Mouse (Mus musculus): ENCODE measurements around the gene Gprc5d.
A peak's percentile ranks its signal among the peaks of the same experiment; 100 is the strongest.

Gene Gprc5d

DNA sequence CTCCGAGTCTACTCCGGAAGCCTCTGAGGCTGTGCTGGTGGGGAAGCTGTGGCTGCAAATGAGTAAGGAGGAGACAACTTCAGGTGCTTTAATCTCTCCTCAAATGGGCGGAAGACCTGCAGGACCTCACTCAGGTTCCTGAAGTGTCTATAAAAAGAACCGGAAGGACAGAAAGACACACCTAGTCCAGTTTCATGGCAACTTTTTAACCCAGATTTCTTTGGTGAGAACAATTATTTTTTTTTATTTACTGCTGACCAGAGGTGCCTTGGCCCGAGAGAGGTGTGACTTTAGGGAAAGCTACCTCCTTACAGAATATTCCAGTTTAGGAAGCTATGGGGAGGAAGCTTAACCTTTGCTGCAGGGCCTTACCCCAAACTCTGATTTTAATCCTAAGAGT is at the start of gene Gprc5d:
Gprc5d (minus strand) TSS at position 101 of the 400 bp plus-strand sequence.
- DNase-seq (ENCODE audit: low read depth, low spot score), result no peak

DNA sequence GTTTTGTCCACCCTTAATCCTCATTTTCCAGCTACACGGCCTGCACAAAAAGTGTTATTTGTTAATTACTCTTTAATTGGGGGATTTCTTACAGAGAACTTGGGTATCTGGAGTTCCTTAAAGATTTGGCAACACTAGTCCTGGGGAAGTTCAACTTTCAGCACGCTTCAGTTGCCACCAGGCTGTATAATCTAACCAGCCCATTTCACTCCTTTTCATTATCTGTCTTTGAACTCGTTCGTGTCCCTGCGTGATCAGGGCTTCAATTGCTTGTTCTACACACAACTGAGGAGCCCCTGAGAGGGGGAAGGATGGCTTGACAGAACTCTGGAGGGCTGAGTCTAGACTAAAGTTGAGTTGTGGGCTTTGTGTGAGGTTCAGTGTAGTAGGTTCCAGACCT is 48.6 kb upstream of the Gprc5d start:
- no peak for DNase-seq (ENCODE audit: low read depth, low spot score)

DNA sequence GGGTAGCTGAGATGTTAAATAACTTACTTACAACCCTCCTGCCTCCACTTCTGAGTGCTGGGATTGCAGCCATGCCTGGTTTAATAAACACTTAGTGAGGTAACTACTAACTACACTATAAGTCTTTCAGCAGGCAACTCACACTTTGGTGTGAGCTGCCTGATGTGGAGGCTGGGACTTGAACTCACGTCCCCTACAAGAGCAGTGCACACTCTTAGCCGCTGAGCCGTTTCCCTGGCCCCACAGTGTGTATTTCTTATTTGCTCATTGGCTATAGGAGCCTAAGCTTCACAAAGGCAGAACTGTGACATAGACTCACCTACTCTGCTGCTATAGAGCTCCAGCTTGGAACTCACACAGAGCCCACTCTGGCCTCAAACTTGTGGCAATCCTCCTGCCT is 48.2 kb upstream of the Gprc5d start:
- no peak for DNase-seq (ENCODE audit: low read depth, low spot score)

DNA sequence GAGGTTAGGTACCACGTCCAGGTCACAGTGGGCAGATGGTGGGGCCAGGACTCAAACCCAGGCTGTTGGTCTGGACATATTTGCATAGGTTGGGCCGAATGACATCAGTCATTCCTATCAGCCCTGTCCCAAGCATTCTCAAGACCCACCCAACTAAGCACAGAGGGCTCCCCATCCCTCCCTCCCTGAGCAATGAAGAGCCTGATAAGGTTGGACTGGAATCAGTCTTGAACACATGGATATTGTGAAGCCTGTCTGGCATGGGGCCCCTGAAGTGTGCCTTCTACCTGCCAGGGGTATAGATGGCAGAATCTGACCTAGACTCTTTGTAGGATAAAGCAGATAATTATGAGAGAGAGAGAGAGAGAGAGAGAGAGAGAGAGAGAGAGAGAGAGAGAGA is 47.6 kb upstream of the Gprc5d start:
- no peak for DNase-seq (ENCODE audit: low read depth, low spot score)

DNA sequence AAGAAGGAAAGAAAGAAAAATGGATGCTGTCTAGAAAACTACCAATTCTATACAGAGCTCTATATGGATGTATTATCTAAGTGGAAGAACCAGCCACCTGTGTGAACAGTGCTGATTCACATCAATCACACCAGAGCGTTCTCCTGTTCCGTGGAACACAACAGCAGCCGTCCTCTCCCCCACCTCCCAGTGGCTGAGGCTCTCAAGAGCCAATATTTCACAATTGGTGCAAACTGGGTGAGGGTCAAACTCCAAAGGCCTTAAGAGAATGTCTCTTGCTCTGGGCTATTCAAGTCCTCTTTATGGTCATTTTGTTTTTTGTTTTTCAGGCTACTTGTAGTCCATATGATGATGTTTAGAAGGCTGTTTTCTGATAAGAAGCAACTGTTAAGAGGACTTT is 47.1 kb upstream of the Gprc5d start:
- DNase-seq (ENCODE audit: low read depth, low spot score), result no peak

DNA sequence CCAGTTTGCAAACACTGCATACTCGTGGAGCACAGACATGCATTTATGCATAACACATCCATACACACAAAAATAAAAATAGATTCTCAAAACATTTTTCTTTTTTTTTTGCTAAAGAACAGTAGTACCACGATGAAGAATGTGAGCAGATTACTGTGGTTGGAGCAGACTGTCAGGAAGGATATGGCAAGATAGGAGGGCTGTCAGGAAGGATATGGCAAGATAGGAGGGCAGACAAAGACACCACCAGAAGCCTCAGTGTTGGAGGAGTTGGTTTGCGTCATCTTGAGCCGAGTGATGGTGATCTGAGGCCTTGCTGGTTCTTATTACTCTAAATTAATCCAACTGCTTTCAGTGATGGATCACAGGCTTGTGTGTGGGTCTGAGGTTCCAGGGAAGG is 44.8 kb upstream of the Gprc5d start:
- no peak for DNase-seq (ENCODE audit: low read depth, low spot score)

DNA sequence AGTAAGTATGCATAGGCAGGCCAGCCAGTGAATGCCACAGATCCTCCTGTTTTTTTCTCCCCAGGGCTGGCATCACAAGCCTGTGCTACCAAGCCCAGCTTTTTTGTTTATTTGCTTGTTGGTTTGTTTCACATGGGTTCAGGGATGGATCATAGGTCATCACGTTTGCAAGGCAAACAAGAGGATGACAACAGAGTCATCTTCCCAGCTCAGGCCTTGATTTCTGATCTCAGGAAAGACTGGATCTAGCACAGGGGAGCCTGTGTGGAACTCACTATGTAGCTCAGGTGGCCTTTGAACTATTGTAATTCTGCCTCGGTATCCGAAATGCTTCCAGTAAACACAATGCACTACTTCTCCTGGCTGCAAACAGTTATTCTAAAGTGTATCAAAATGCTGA is 44.2 kb upstream of the Gprc5d start:
- no peak for DNase-seq (ENCODE audit: low read depth, low spot score)

DNA sequence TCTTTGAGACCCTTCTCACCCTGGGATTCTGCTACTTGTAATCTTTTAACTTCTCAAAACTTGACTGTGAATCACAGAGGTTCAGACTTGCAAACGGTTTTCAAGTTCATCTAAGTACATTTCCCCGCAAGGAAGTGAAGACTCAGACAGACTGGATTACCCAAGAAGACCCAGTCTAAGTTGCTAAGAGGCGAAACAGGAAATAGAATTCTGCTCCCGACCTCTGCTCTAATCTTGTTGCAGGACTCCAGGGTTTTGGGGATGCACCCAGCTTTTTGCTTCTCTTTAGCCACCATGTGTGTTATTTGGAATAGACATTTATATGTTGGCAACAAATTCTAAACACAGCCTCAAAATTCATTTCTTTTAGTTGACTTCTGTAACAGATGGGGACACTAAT is 43.3 kb upstream of the Gprc5d start:
- DNase-seq (ENCODE audit: low read depth, low spot score), result no peak

DNA sequence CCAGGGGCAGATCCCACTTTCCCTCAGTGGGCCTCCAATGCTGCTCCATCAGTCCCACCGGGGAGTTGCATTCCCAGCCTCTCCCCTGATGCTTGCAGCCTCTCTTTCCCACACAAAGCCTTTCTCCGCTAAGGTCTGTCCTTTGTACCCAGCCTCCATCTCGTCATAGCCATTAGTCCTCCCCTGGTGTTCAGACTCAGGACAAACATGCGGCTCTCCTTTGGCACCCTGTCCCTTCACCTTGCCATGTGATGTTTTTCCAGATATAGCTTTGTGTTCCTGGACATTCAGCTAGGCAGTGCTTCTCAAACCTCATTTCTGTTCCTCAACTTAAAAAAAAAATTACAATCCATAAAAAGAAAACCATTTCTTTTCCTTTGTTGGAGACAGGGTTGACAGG is 40.4 kb upstream of the Gprc5d start:
- DNase-seq (ENCODE audit: low read depth, low spot score), result no peak

DNA sequence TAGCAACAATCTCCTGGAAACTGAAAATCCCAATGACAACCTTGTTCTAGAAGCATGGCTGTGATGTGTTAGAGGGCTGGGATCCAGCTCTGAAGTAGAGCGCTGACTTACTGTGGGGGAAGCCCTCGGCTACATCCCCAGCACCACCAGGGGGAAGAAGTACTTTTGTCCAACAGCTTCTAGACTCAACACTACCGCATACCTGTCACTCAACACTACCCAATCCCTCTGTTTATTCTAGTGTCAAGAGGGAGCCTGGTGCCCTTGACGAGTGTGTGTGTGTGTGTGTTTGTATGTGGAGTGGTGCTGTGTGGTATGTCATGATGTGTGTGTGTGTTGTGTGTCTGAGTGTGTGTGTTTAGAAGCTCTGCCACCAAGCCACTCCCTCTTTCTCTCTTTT is 39.4 kb upstream of the Gprc5d start:
- no peak for DNase-seq (ENCODE audit: low read depth, low spot score)

DNA sequence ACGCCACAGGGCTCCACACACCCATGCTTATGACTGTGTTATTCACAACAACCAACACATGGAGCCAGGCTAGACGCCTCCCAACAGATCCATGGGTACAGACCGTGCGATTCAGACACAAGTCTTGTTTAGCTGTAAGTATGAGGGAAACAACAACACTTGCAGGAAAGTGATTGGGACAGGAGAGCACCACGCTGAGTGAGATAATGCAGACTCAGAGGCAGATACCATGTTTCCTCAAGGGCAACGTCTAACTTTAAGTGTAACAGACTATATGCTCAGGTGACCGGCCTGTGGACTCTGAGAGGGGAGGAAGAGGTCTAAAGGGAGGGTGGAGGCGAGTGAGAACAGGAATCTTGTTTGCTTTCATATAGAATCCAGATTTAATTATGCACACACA is 38.5 kb upstream of the Gprc5d start:
- DNase-seq (ENCODE audit: low read depth, low spot score), result no peak

DNA sequence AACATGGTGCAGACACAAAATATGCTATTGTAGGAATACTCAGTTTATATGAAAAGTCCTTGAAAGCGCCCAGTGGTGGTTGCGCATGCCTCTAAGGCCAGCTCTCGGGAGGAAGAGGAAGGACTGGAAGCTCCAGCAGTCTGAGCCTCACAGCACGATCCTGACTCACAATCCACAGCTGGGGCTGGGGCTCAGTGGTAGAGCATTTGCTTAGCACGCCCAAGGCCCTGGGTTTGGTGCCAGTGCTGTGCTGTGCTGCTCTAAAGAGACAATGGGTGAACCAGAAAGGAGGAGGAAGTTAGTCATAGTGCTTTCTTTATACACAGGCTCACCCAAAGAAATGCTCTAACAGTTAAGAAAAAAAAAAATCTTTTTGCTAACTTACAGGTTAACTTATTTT is 35.6 kb upstream of the Gprc5d start:
- no peak for DNase-seq (ENCODE audit: low read depth, low spot score)

DNA sequence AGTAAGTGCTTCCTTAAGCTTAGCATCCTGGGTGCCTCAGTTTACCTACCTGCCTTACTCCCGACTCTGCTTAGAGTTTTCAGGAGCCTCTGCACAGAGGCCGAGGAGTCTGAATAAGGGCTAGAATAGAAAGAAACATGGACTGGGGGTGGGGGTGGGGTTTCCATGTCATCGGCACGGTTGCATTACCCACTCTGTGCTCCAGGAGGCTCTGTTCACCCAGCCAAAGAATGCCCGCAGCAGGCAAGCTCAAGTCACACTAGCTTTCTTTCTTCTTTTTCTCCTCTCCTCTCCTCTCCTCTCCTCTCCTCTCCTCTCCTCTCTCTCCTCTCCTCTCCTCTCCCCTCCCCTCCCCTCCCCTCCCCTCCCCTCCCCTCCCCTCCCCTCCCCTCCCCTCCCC is 32.2 kb upstream of the Gprc5d start:
- DNase-seq (ENCODE audit: low read depth, low spot score), result peak; percentile 55

DNA sequence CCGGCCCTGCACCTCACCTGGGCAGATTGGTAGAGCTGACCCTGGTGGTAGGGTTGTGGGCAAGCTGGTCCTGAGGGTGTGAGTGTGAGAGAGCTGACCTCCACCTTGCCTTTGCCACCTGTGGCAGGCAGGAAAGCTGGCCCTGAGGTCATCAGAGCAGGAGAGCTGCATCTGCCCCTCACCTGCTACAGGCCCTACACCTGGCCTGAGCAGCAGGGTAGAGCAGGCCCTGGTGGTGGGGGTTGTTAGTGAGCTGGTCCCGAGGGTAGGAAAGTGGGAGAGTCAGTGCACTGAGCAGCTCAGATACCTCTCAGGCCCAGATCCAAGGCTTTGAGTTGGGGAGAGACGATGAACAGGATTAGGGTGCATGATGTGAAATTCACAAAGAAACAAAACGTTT is 31.6 kb upstream of the Gprc5d start:
- DNase-seq (ENCODE audit: low read depth, low spot score), result no peak

DNA sequence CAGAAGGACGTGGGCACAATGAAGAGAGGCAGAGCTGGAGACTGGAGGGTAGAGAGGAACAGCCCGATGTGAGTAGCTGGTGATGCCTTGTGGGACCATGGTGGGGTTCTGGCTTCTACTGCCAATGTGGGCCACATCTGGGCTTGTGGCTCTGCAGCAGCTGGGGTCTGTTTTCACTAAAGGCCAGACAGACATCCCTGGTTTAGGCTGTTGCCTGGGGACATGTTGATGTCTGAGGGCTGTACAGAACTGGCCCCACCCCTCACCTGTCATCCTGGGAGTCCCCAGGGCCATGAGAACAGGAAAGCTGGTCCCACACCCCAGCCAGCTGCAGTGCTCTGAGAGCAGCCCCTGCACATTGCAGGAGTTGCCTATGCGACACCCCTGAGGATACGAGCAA is 31.1 kb upstream of the Gprc5d start:
- no peak for DNase-seq (ENCODE audit: low read depth, low spot score)

DNA sequence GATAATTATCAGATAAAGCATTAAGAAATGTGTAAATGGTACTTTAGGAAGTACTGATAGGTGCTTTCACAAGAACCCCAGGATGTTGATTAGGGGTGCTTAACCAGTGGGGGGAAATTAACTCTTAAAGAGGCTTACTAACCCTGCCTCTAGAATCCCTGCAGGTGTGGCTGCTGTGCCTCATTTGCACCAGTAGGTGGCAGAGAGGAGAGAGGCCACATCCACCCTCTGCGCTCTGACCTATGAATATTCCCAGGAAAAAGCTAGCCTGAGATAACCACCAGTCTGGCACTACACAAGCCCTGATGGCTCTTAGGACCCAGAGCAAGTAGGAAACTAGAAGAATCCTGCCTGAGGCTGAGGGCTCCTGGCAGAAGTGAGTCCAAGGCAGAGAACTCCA is 30.4 kb upstream of the Gprc5d start:
- peak; percentile 39 for DNase-seq (ENCODE audit: low read depth, low spot score)

DNA sequence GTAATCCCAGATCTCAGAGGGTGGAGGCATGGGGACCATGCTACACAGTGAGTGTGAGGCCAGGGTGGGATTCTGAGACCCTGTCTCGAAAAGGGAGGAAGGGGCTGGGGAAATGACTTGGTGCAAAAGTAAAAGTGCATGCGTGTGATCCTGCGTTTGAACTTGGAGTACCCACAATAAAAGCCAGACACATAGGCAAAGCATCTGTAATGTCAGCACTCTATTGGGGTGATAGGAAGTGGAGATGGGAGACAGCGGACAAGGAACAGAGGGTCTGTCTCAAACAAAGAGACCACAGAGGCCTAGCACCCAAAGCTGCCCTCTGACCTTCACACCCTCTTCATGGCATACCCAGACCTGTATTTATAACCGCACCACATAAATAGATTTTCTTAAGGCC is 27.9 kb upstream of the Gprc5d start:
- DNase-seq (ENCODE audit: low read depth, low spot score), result no peak

DNA sequence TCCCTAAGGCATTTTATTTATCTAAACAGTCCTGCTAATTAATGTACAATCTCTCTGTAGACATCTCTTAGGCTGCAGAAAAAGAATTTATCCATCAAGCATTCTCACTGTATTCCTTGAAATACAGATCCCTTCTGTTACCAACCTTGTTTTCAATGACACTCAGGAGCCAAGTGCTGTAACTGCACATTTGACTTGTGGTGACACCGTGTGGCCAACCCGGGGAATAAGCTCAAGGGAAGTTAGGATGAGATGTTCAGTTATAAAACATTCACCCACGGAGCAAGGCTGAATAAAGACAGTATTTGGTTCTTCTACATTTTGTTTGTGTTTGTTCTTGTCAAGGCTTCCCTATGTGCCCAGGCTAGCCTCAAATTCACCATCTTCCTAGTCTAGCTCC is 26.4 kb upstream of the Gprc5d start:
- peak; percentile 53 for DNase-seq (ENCODE audit: low read depth, low spot score)

DNA sequence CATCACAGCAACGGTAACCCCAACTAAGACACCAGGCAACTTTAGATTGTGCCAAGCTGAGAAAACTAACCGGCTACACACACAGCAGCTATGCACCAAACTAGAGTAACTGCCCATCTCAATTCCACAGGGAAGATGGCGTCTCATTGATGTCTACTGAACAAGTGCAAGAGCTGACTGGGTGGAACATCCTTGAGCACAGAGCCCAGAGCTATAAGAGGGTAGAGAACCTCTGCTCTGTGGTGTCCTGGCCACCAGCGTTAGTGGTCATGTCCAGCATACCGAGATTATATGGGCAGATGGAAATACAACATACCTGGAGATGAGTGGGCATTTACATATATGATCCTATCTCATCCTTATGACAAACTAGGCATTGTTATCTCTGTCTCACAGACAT is 25.1 kb upstream of the Gprc5d start:
- no peak for DNase-seq (ENCODE audit: low read depth, low spot score)

DNA sequence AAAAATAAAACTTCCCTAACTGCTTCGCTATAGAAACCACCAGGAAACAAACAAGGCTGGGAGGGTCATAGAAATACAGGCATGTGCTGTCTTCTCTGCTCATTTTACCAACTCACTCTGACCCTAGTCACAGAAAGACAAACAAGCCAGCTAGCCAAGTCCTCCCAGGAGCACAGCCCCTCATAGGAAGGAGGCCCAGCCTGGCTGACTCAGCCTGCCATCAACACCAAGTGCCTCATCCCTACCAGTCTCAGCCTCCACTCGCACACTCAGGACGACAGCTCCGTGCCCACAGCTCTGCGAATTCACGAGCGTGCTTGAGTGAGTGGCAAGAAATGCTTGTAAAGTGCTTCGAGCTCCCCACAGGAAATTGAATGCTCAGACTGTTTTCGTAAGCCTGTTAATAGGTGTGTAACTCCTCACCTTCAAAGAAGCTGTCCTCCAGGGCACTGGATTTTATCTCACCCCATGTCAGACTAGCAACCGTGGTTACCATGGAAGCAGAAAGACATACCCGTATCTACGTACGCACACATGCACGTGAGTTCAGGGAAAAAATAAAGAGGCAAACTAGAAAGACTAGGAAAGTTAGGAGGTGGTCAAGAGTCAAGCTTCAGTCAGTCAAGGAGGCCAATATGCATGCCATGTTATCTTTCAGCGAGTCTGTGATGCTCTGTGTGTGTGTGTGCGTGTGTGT is 23.5 kb upstream of the Gprc5d start:
- no peak for DNase-seq (ENCODE audit: low read depth, low spot score)

DNA sequence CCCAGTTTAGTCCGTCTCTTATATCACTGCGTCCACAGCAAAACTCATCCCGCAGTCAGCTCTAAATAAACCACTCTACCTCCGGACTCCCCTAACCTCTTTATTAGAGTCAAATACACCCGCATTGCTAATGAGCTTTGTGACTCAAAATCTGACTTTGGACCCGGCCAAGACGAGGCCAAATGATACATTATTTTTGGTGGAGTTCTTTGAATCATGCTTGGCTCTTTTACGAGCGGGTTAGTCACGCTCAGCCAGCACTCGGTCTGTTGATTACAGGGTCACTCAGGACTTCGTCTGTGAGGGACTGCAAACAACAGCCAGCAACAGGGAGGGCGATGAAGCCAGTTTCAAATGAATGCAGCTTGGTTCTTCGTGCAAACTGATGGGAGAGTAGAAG is 20.7 kb upstream of the Gprc5d start:
- DNase-seq (ENCODE audit: low read depth, low spot score), result no peak

DNA sequence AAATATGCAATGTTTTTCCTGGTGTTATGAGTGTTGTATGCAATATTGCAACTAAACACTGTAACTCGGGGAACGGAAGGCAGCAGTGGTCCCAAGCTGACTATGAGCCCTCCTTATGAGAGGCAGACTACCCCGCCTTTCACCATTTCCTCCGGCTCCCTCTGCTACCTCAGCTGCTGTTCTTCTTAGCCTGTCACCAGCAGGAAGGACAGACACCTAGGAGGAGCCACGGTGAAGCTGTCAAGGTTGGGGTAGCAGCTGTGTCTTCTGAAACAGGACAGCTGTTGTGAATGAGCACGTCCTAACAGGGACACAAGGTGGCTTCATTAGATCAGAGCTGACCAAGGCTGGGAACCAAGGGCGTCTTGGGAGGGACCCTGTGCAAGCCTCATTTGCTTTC is 20.1 kb upstream of the Gprc5d start:
- DNase-seq (ENCODE audit: low read depth, low spot score), result no peak

DNA sequence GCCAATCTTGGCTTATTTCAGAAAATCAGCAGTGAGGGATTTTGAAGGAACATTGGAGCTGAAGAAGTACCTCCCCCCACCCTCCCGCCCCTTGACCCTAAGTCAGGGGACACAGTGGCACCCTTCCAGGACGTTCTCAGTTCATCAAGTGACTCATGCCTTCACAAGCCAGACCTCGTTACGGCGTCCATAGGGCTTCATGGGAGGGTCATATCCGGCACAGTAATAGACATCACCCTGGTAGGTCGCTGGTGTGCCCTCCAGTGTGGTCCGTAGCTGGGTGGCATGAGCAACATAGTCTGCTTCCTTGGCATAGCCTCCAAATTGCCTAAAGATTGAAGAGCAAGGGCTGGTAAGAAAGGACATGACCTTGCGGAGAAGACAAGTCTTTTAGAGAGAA is 19.7 kb upstream of the Gprc5d start:
- DNase-seq (ENCODE audit: low read depth, low spot score), result no peak

DNA sequence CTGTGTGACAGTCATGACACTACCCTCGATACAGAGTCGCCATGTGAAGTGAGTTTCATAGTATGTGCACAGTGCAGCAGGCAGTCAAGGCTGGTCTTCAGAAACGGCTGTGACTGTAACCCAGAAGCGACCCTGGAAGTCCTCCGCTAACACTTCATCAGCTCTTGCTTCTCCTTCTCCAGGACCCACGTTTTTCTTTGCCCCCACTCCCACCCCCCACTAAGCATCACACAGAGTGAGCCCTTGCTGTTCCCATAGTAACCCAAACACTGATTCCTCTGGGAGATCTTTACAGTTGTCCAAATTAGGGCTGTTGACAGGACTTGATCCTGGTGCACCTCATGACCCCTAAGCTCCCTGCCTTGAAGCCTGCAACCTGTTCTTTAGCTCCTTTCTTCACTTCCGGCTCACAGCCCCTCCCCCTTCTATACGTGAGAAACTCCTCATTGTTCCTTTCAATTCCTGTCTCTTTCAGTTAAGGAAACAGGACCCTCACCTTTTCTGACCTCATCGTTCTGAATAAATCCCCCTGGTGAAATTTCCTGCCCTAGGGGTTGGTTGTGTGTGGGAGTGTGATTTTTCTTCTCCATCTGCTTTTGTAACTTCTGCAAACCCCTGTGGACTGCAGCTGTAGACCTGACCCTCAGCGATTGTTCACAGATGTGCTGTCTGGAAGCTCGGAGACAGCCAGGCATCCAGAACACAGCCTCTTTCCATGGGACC is 18.5 kb upstream of the Gprc5d start:
- no peak for DNase-seq (ENCODE audit: low read depth, low spot score)
